8 mouse cellular contexts compared by ENCODE assay signal in genomic region chr3:14679227-14679893, GRCm38 (mm10). TPM values are rescaled to one million over a fixed set of nuclear protein-coding genes. Genes with fewer than 3 reads are reported as not detected.
DNase-seq lines count a peak whose midpoint lies in the region; ATAC-seq and TF ChIP-seq lines count a peak whose summit lies in the region.

No protein-coding gene starts in this region.

- H3K9ac ChIP-seq in heart, embryonic 14.5 days (ENCODE audit: low read length) = no peak overlapping the region

- ATAC-seq in heart, embryonic 14.5 days (ENCODE audit: insufficient number of reproducible peaks, insufficient read depth, low FRiP score, low read depth) = no peak
- ATAC-seq in hematopoietic stem cell, adult 5-6 weeks (replicated peaks in 1 of 2; ENCODE audit: insufficient read depth in 1 of 2, low FRiP score in 2 of 2, low TSS enrichment in 1 of 2, low read depth in 1 of 2, poor library complexity in 2 of 2, severe bottlenecking in 2 of 2) = peak; percentile 70 to 81
- no peak for ATAC-seq in activated CD4-positive, CD25-positive, alpha-beta regulatory T cell, adult 4 months

- H3K9me3 ChIP-seq in heart, embryonic 14.5 days (ENCODE audit: control insufficient read depth, low read length) = no peaks in the 10 kb centered on the region
- no peaks in the 10 kb centered on the region for H3K9me3 ChIP-seq in heart, embryonic 10.5 days

- H3K4me3 ChIP-seq in heart, embryonic 14.5 days (ENCODE audit: control insufficient read depth in 1 of 2, insufficient read depth in 1 of 2, low read depth in 1 of 2, low read length in 2 of 2) = no peak overlapping the region
- H3K4me3 ChIP-seq in heart, embryonic 10.5 days = no peak overlapping the region
- H3K4me3 ChIP-seq in layer of hippocampus, adult 2 months = no peak overlapping the region

- TF ChIP-seq CTCF in layer of hippocampus, adult 2 months (conservative IDR thresholded peaks at IDR 0.05) = peak; percentile 81

- no peaks in the 10 kb centered on the region for H3K4me1 ChIP-seq in heart, embryonic 14.5 days (ENCODE audit: control insufficient read depth in 2 of 2, insufficient read depth in 2 of 2, low read length in 2 of 2)
- no peaks in the 10 kb centered on the region; the same call in 1 of the 2 replicates for H3K4me1 ChIP-seq in heart, embryonic 10.5 days

- peak overlapping the region; percentile 45; the same call in 1 of the 2 replicates for H3K4me2 ChIP-seq in heart, embryonic 14.5 days (ENCODE audit: low read length)

- DNase-seq in heart, embryonic 10.5 days (ENCODE audit: low spot score) = no peak
- DNase-seq in cerebellum, postnatal 25 days = peak; percentile 6 to 39
- peak in 1 of 2 experiments; percentile 50 for DNase-seq in layer of hippocampus, adult 2 months (ENCODE audit: low spot score in 2 of 2)
- peak; percentile 20 for DNase-seq in lung, postnatal 14 days
- DNase-seq in right cerebral cortex, postnatal 25 days = peak; percentile 27

- no peak overlapping the region for H3K27ac ChIP-seq in heart, embryonic 14.5 days (replicated peaks in 1 of 2; ENCODE audit: control insufficient read depth in 1 of 2, insufficient read depth in 1 of 2, low read depth in 2 of 2, low read length in 2 of 2)
- no peak overlapping the region for H3K27ac ChIP-seq in heart, embryonic 10.5 days
- no peak overlapping the region for H3K27ac ChIP-seq in layer of hippocampus, adult 2 months

- no peaks in the 10 kb centered on the region for H3K27me3 ChIP-seq in heart, embryonic 14.5 days (ENCODE audit: control insufficient read depth, insufficient read depth, low read length)
- H3K27me3 ChIP-seq in heart, embryonic 10.5 days (ENCODE audit: insufficient read depth, poor library complexity, severe bottlenecking) = no peaks in the 10 kb centered on the region

- H3K36me3 ChIP-seq in heart, embryonic 14.5 days (ENCODE audit: control insufficient read depth, insufficient read depth, low read length) = no peaks in the 10 kb centered on the region
- H3K36me3 ChIP-seq in heart, embryonic 10.5 days = no peaks in the 10 kb centered on the region

- WGBS in heart, embryonic 14.5 days = 15% methylated on average over 15 of the region's 15 CpGs
- WGBS in heart, embryonic 10.5 days = 12% methylated on average over 15 of the region's 15 CpGs

RNA-seq across cellular contexts. Expression of gene Car13, which starts 37.8 kb away (rescaled TPM):
- polyA plus RNA-seq in heart, embryonic 14.5 days (2014; fragmentation: Nextera tagmentation; extraction: Ambion mirVana) = 1.6 and 3.1 TPM in 2 replicates
- polyA plus RNA-seq in heart, embryonic 10.5 days (2016; fragmentation: Nextera tagmentation; extraction: Ambion mirVana) = 4.8 TPM in 2 replicates
- total RNA-seq in hematopoietic stem cell, adult 5-6 weeks (2017) = 7.4 and 7.6 TPM in 2 replicates
- total RNA-seq in layer of hippocampus, adult 2 months (2021) = under 1 TPM; 0.54 to 0.97 TPM
- polyA plus RNA-seq in activated CD4-positive, CD25-positive, alpha-beta regulatory T cell, adult 4 months (2017; shearing (Covaris generic)) = under 1 TPM; 0.24 to 0.27 TPM

Comparison
In these comparisons a context has a peak if more than half of its experiments do, and no peak if none do; other contexts are left out.
1. ATAC-seq: peak in hematopoietic stem cell, adult 5-6 weeks (2 of 2); none in heart, embryonic 14.5 days (single experiment) and activated CD4-positive, CD25-positive, alpha-beta regulatory T cell, adult 4 months (single experiment).